27 mouse cellular contexts compared by ENCODE assay signal in genomic region chr7:75515472-75515871, GRCm38 (mm10).
A peak's percentile ranks its signal among the peaks of the same experiment; 100 is the strongest.
DNase-seq lines count a peak whose midpoint lies in the region; ATAC-seq and TF ChIP-seq lines count a peak whose summit lies in the region.
"Had no signal": no experiment of that assay in that cellular context is flagged by ENCODE, and none has a peak within 500 bp of the region (broad histone marks: within the 10 kb centered on the region; RNA-seq: fewer than 3 reads in every experiment).

No protein-coding gene starts in this region.

- H3K4me1 ChIP-seq in embryonic facial prominence, embryonic 15.5 days = peaks cover 12% of the 10 kb centered on the region
- peaks cover 12% of the 10 kb centered on the region for H3K4me1 ChIP-seq in embryonic facial prominence, embryonic 10.5 days
- H3K4me1 ChIP-seq in kidney, embryonic 15.5 days = peaks cover 47% of the 10 kb centered on the region
- peaks cover 9% of the 10 kb centered on the region; the same call in 1 of the 2 replicates for H3K4me1 ChIP-seq in limb, embryonic 14.5 days (ENCODE audit: control insufficient read depth, insufficient read depth, low read length)
- peaks cover 22% of the 10 kb centered on the region for H3K4me1 ChIP-seq in heart, embryonic 12.5 days (replicated peaks)

- H3K9me3 ChIP-seq in embryonic facial prominence, embryonic 15.5 days (replicated peaks) = no peaks in the 10 kb centered on the region
- no peaks in the 10 kb centered on the region for H3K9me3 ChIP-seq in embryonic facial prominence, embryonic 10.5 days
- H3K9me3 ChIP-seq in kidney, embryonic 15.5 days (replicated peaks) = no peaks in the 10 kb centered on the region
- no peaks in the 10 kb centered on the region for H3K9me3 ChIP-seq in limb, embryonic 14.5 days (ENCODE audit: control insufficient read depth, low read length)
- no peaks in the 10 kb centered on the region for H3K9me3 ChIP-seq in heart, embryonic 12.5 days (replicated peaks)
- H3K9me3 ChIP-seq: heart, embryonic 15.5 days; liver, embryonic 12.5 days; midbrain, embryonic 12.5 days; stomach, embryonic 15.5 days had no signal

- no peaks in the 10 kb centered on the region for H3K36me3 ChIP-seq in embryonic facial prominence, embryonic 15.5 days
- no peaks in the 10 kb centered on the region for H3K36me3 ChIP-seq in embryonic facial prominence, embryonic 10.5 days (replicated peaks)
- no peaks in the 10 kb centered on the region for H3K36me3 ChIP-seq in kidney, embryonic 15.5 days
- H3K36me3 ChIP-seq in limb, embryonic 14.5 days (ENCODE audit: control insufficient read depth, insufficient read depth, low read length) = no peaks in the 10 kb centered on the region
- H3K36me3 ChIP-seq in heart, embryonic 12.5 days = no peaks in the 10 kb centered on the region
- H3K36me3 ChIP-seq: heart, embryonic 15.5 days; liver, embryonic 12.5 days; midbrain, embryonic 12.5 days; stomach, embryonic 15.5 days had no signal

- no peak for ATAC-seq in embryonic facial prominence, embryonic 15.5 days (ENCODE audit: insufficient number of reproducible peaks, low FRiP score, low TSS enrichment, low read depth)
- no peak for ATAC-seq in kidney, embryonic 15.5 days (replicated peaks; ENCODE audit: low FRiP score)
- 0 out of 2 replicates have a peak, but pooled peaks have one; percentile 12 for ATAC-seq in limb, embryonic 14.5 days (ENCODE audit: low FRiP score, low read depth)
- no peak for ATAC-seq in heart, embryonic 12.5 days (ENCODE audit: insufficient number of reproducible peaks, low FRiP score)
- ATAC-seq: forebrain, embryonic 14.5 days; inflammation-experienced regulatory T-cells, adult 6 months; liver, embryonic 12.5 days; Patski had no signal

- H3K4me2 ChIP-seq in embryonic facial prominence, embryonic 15.5 days (replicated peaks) = no peak overlapping the region
- no peak overlapping the region for H3K4me2 ChIP-seq in kidney, embryonic 15.5 days
- H3K4me2 ChIP-seq in limb, embryonic 14.5 days (replicated peaks; ENCODE audit: low read depth, low read length, severe bottlenecking) = no peak overlapping the region
- no peak overlapping the region for H3K4me2 ChIP-seq in heart, embryonic 12.5 days
- H3K4me2 ChIP-seq: heart, embryonic 15.5 days; hindbrain, embryonic 14.5 days; liver, embryonic 12.5 days; midbrain, embryonic 12.5 days; stomach, embryonic 15.5 days had no signal

- H3K27me3 ChIP-seq in embryonic facial prominence, embryonic 15.5 days = no peaks in the 10 kb centered on the region
- H3K27me3 ChIP-seq in embryonic facial prominence, embryonic 10.5 days (replicated peaks; ENCODE audit: low read depth, poor library complexity, severe bottlenecking) = no peaks in the 10 kb centered on the region
- H3K27me3 ChIP-seq in kidney, embryonic 15.5 days = no peaks in the 10 kb centered on the region
- no peaks in the 10 kb centered on the region for H3K27me3 ChIP-seq in limb, embryonic 14.5 days (ENCODE audit: control insufficient read depth, insufficient read depth, low read length)
- H3K27me3 ChIP-seq in heart, embryonic 12.5 days (replicated peaks) = no peaks in the 10 kb centered on the region
- H3K27me3 ChIP-seq: heart, embryonic 15.5 days; liver, embryonic 12.5 days; midbrain, embryonic 12.5 days; Patski; stomach, embryonic 15.5 days had no signal

- peak overlapping the region; percentile 58; the same call in 1 of the 2 replicates for H3K27ac ChIP-seq in embryonic facial prominence, embryonic 15.5 days (replicated peaks)
- H3K27ac ChIP-seq in embryonic facial prominence, embryonic 10.5 days (replicated peaks) = no peak overlapping the region
- H3K27ac ChIP-seq in kidney, embryonic 15.5 days = peak overlapping the region; percentile 82
- H3K27ac ChIP-seq in limb, embryonic 14.5 days (replicated peaks; ENCODE audit: low read depth, low read length) = no peak overlapping the region
- no peak overlapping the region for H3K27ac ChIP-seq in heart, embryonic 12.5 days (ENCODE audit: poor library complexity, severe bottlenecking)
- H3K27ac ChIP-seq: heart, adult 2 months; heart, embryonic 15.5 days; hindbrain, embryonic 14.5 days; liver, embryonic 12.5 days; midbrain, embryonic 12.5 days; stomach, embryonic 15.5 days had no signal

- WGBS in embryonic facial prominence, embryonic 15.5 days = 55% methylated on average over 6 of the region's 6 CpGs
- WGBS in embryonic facial prominence, embryonic 10.5 days = 87% methylated on average over 6 of the region's 6 CpGs
- 41% methylated on average over 6 of the region's 6 CpGs for WGBS in kidney, embryonic 15.5 days
- WGBS in limb, embryonic 14.5 days = 70% methylated on average over 6 of the region's 6 CpGs
- 82% methylated on average over 6 of the region's 6 CpGs for WGBS in heart, embryonic 12.5 days

- no peak overlapping the region for H3K4me3 ChIP-seq in embryonic facial prominence, embryonic 15.5 days (replicated peaks)
- no peak overlapping the region for H3K4me3 ChIP-seq in embryonic facial prominence, embryonic 10.5 days
- H3K4me3 ChIP-seq in kidney, embryonic 15.5 days (replicated peaks) = no peak overlapping the region
- no peak overlapping the region for H3K4me3 ChIP-seq in limb, embryonic 14.5 days (replicated peaks; ENCODE audit: low read length)
- no peak overlapping the region for H3K4me3 ChIP-seq in heart, embryonic 12.5 days
- H3K4me3 ChIP-seq: heart, adult 2 months; heart, embryonic 15.5 days; liver, embryonic 12.5 days; midbrain, embryonic 12.5 days; stomach, embryonic 15.5 days had no signal

- no peak overlapping the region for H3K9ac ChIP-seq in embryonic facial prominence, embryonic 15.5 days
- no peak overlapping the region for H3K9ac ChIP-seq in kidney, embryonic 15.5 days
- H3K9ac ChIP-seq in limb, embryonic 14.5 days (ENCODE audit: low read depth, low read length, severe bottlenecking) = no peak overlapping the region
- no peak overlapping the region for H3K9ac ChIP-seq in heart, embryonic 12.5 days
- H3K9ac ChIP-seq: heart, embryonic 15.5 days; hindbrain, embryonic 14.5 days; liver, embryonic 12.5 days; midbrain, embryonic 12.5 days; stomach, embryonic 15.5 days had no signal

- TF ChIP-seq POLR2A in limb, embryonic 14.5 days (IDR thresholded peaks at IDR 0.05; ENCODE audit: borderline replicate concordance, extremely low read depth, insufficient read depth, insufficient read length) = no peak

- DNase-seq in embryonic facial prominence, embryonic 10.5 days (ENCODE audit: low spot score) = no peak
- no peak for DNase-seq in kidney, postnatal 25 days
- DNase-seq in 3T3-L1 (ENCODE audit: low read depth, low spot score) = peak; percentile 18
- DNase-seq in limb, embryonic 14.5 days (ENCODE audit: low spot score) = no peak
- no peak for DNase-seq in urinary bladder, postnatal 14 days (ENCODE audit: low spot score)
- DNase-seq: adrenal gland, adult 8-10 months; cerebellum, adult 8-10 months; cerebellum, postnatal 36 days; embryo, embryonic 11 days; gastrocnemius, postnatal 25 days; heart, adult 2 months; heart, postnatal 4 days; kidney, postnatal 4 days; lung, adult 18-20 months; lung, postnatal 10 days; thymus, postnatal 25 days had no signal

Comparison
In these comparisons a context has a peak if more than half of its experiments do, and no peak if none do; other contexts are left out.
1. H3K27ac ChIP-seq: peak in embryonic facial prominence, embryonic 15.5 days (single experiment) and kidney, embryonic 15.5 days (single experiment); none in embryonic facial prominence, embryonic 10.5 days (single experiment), limb, embryonic 14.5 days (single experiment) and heart, embryonic 12.5 days (single experiment).